Mouse (Mus musculus) frontal cortex, postnatal 14 days (tissue): ENCODE data around the gene Hlcs.

ENCODE experiments used
- DNase-seq, 2 experiments: peaks; one replicate each; pipeline ENCODE4 v3.0.0; 2022; ENCODE audit warnings: low spot score in 2 of 2

The Hlcs gene

DNA sequence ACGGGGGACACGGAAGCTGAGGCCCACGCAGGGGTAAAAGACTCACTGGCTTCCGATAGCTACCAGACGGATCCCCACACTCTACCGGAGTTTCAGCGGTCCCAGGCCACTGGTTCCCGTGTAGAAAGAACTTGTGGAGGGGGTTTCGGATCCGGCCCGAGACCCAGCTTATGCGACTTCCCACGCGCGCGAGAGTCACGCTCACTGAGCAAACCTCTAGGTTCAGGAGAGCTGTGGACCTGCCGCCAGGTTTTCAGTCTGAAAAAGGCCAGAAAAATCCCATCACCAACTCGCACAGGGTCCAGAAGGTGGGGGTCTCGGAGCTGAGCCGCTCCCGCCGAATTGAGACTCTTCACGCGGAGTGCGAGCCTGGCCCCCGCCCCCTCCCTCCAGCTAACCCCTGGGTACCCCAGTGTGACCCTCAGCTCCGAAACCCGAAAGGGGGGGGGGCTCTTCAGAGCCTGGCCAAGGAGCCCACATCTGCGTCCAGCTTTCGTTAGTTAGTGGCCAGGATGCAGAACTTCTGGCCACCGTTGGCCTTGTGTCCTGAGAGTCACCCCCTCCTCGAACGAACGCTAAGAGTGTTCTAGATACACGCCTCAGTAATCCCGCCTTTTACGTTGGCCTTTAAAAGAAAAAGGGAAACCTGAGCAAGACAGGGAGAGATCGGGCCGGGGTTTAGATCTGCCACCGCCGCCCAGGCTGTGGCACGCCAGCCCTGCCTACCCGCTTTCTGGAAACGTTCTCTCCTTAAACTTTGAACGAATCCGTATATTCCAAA is 234.1 kb downstream of the Hlcs start:
- DNase-seq = no peak
